Comparison of ENCODE assay signal across 8 mouse cellular contexts in genomic region chr4:68022891-68023303, GRCm38 (mm10).
DNase-seq lines count a peak whose midpoint lies in the region; ATAC-seq and TF ChIP-seq lines count a peak whose summit lies in the region.

No protein-coding gene starts in this region.

- TF ChIP-seq CTCF in E14TG2a.4 (conservative IDR thresholded peaks at IDR 0.05; ENCODE audit: low read length), result 0 out of 2 replicates have a peak, but pooled peaks have one; percentile 6

- no peak overlapping the region for H3K4me3 ChIP-seq in E14TG2a.4 (replicated peaks; ENCODE audit: low read length)
- H3K4me3 ChIP-seq in hindbrain, embryonic 13.5 days, result no peak overlapping the region
- H3K4me3 ChIP-seq in midbrain, embryonic 14.5 days (replicated peaks; ENCODE audit: low read depth, low read length), result no peak overlapping the region

- no peaks in the 10 kb centered on the region for H3K4me1 ChIP-seq in E14TG2a.4 (replicated peaks; ENCODE audit: low read depth, low read length)
- H3K4me1 ChIP-seq in hindbrain, embryonic 13.5 days (replicated peaks), result peaks cover 5% of the 10 kb centered on the region; the same call in 1 of the 2 replicates
- H3K4me1 ChIP-seq in midbrain, embryonic 14.5 days (ENCODE audit: control insufficient read depth, insufficient read depth, low read length), result no peaks in the 10 kb centered on the region

- H3K4me2 ChIP-seq in hindbrain, embryonic 13.5 days, result no peak overlapping the region
- H3K4me2 ChIP-seq in midbrain, embryonic 14.5 days (ENCODE audit: low read length), result 0 out of 2 replicates have a peak overlapping the region, but pooled peaks have one; percentile 15

- 18% methylated on average over 2 of the region's 2 CpGs for WGBS in hindbrain, embryonic 13.5 days
- 14% methylated on average over 2 of the region's 2 CpGs for WGBS in midbrain, embryonic 14.5 days

- no peak overlapping the region for H3K27ac ChIP-seq in hindbrain, embryonic 13.5 days
- H3K27ac ChIP-seq in midbrain, embryonic 14.5 days (replicated peaks; ENCODE audit: low read depth, low read length), result 0 out of 2 replicates have a peak overlapping the region, but pooled peaks have one; percentile 49

- peak; percentile 6 for DNase-seq in adrenal gland, adult 2 months
- DNase-seq in embryo, embryonic 9.5 days (ENCODE audit: extremely low spot score), result peak; percentile 60
- DNase-seq in left cerebral cortex, adult 18-20 months (ENCODE audit: low spot score in 2 of 2), result peak; percentile 59 to 73
- peak; percentile 84 for DNase-seq in midbrain, embryonic 14.5 days
- DNase-seq in spleen, adult 12 weeks (ENCODE audit: low spot score), result no peak
- no peak for DNase-seq in ovary, postnatal 36 days (ENCODE audit: low spot score)

- no peaks in the 10 kb centered on the region for H3K36me3 ChIP-seq in E14TG2a.4 (ENCODE audit: insufficient read depth, low read length)
- H3K36me3 ChIP-seq in hindbrain, embryonic 13.5 days, result no peaks in the 10 kb centered on the region
- H3K36me3 ChIP-seq in midbrain, embryonic 14.5 days (ENCODE audit: control insufficient read depth, insufficient read depth, low read length), result no peaks in the 10 kb centered on the region

- no peak overlapping the region for H3K9ac ChIP-seq in hindbrain, embryonic 13.5 days
- H3K9ac ChIP-seq in midbrain, embryonic 14.5 days (replicated peaks; ENCODE audit: low read length), result no peak overlapping the region; the same call in 1 of the 2 replicates

- peak; percentile 92 for ATAC-seq in hindbrain, embryonic 13.5 days (ENCODE audit: low FRiP score)
- peak; percentile 84 for ATAC-seq in midbrain, embryonic 14.5 days (ENCODE audit: low FRiP score, low TSS enrichment)

- no peaks in the 10 kb centered on the region for H3K27me3 ChIP-seq in E14TG2a.4 (ENCODE audit: insufficient read depth, low read length)
- H3K27me3 ChIP-seq in hindbrain, embryonic 13.5 days, result no peaks in the 10 kb centered on the region
- H3K27me3 ChIP-seq in midbrain, embryonic 14.5 days (ENCODE audit: control insufficient read depth, insufficient read depth, low read length), result no peaks in the 10 kb centered on the region

- H3K9me3 ChIP-seq in E14TG2a.4 (ENCODE audit: low read length), result no peaks in the 10 kb centered on the region
- H3K9me3 ChIP-seq in hindbrain, embryonic 13.5 days, result no peaks in the 10 kb centered on the region
- no peaks in the 10 kb centered on the region for H3K9me3 ChIP-seq in midbrain, embryonic 14.5 days (ENCODE audit: control insufficient read depth, low read length)

Comparison
In these comparisons a context has a peak if more than half of its experiments do, and no peak if none do; other contexts are left out.
1. DNase-seq: peak in adrenal gland, adult 2 months (single experiment), embryo, embryonic 9.5 days (single experiment), left cerebral cortex, adult 18-20 months (2 of 2) and midbrain, embryonic 14.5 days (single experiment); none in spleen, adult 12 weeks (single experiment) and ovary, postnatal 36 days (single experiment).